Mouse (Mus musculus): ENCODE data around the gene Emc1. TPM values are rescaled to one million over a fixed set of nuclear protein-coding genes. Genes with fewer than 3 reads are reported as not detected.
A peak's percentile ranks its signal among the peaks of the same experiment; 100 is the strongest.

Gene Emc1
- 28.6 and 29.8 TPM in 2 replicates for polyA plus RNA-seq (2012; ENCODE audit: insufficient read depth, insufficient read length, missing spikeins)

DNA sequence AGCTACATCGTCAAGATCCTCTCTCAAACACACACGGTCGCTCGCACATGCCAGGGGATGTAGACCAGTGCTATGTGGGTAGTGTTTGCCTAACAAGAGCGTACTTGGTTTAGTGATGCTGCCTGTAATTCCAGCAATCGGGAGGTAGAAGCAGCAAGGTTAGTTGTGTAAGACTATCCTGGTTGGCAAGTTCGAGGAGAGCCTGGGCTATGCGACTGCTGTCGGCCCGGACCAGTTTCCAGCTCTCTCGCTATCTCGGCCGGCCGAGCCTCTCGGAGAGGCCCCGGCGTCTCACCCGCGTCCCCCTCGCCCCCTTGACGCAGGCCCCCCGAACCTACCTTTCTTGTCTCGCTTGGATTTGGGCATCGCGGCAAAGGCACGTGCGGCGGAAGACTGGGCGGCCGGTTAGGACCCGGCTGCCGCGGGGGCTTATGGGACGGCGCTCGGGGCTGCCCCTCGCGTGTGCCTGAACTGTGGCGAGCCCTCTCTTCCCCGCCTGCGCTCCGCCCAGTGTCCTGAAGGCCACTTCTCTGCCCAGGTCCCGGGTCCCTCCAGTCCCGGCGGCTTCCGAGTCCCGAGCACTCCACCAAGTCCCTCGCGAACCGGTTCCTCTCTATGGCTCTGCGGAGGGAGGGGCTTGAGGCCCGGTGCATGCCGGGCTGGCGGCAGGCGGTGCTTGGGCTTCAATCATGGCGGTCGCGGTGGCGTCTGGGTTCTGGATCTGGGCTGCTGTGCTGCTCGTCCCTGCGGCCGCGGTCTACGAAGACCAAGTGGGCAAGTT is at the start of gene Emc1, which contains the start of the genes Mrto4 and Ubr4:
Emc1 (plus strand) TSS at position 657 of the 781 bp plus-strand sequence.
Mrto4 (minus strand) TSS at position 646 of the 781 bp plus-strand sequence.
Ubr4 (plus strand) TSS at position 679 of the 781 bp plus-strand sequence.
- no peak for TF ChIP-seq POLR2A (IDR thresholded peaks at IDR 0.05; ENCODE audit: borderline replicate concordance, low read depth, low read length)
- TF ChIP-seq CTCF (IDR thresholded peaks at IDR 0.05; ENCODE audit: low read depth, low read length): no peak
- Histone ChIP-seq H3K27ac (ENCODE audit: insufficient read depth, low read depth, low read length) (peak within 1 kb of the TSS; percentile 97), H3K4me1 (ENCODE audit: control insufficient read depth, insufficient read depth, low read length) (peaks cover 4% of the 10 kb centered on the region), H3K4me3 (ENCODE audit: insufficient read depth, low read length) (peak within 1 kb of the TSS; percentile 99)

DNA sequence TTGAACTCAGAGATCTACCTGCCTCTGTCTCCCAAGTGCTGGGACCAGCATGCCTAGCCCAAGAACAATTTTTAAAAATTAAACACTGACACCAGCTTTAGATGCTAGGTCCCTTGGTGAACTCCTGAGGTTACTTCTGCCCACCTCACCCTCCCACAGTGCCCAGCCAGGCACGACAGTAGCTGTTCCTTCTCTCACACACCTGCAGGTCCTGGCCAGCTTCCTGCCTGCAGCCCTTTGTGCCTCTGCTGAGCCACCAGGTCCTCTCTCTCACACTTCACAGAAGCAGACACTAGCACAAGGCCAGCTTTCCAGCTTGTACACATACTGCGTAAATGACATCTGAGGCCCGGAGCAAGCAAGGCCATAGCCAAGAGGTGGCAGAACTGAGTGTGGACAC is 46.9 kb upstream of the Emc1 start:
- H3K4me3 ChIP-seq (ENCODE audit: insufficient read depth, low read length): no peak overlapping the region
- H3K4me1 ChIP-seq (ENCODE audit: control insufficient read depth, insufficient read depth, low read length): peaks cover 21% of the 10 kb centered on the region
- H3K27ac ChIP-seq (ENCODE audit: insufficient read depth, low read depth, low read length): no peak overlapping the region
- no peak for TF ChIP-seq POLR2A (IDR thresholded peaks at IDR 0.05; ENCODE audit: borderline replicate concordance, low read depth, low read length)
- TF ChIP-seq CTCF (IDR thresholded peaks at IDR 0.05; ENCODE audit: low read depth, low read length): no peak

DNA sequence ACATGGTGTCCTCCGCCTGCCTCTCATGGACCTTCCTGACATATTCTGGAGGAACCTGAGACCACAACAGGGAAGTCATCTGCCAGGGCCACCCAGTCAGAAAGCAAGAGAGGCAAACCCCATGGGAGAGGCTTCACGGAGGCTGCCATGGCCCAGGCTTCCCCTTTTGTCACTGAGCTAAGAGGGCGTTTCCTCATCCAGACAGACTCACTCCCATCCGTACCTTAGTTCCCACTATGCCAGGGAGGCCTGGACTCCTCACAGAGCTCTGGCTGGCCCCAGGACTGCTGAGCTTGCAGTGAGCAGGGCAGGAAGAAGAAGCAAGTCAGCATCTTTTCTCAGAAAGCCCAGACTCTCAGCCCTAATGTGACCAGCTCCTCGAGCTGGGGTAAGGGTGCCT is 44.5 kb upstream of the Emc1 start:
- peaks cover 26% of the 10 kb centered on the region for H3K4me1 ChIP-seq (ENCODE audit: control insufficient read depth, insufficient read depth, low read length)

DNA sequence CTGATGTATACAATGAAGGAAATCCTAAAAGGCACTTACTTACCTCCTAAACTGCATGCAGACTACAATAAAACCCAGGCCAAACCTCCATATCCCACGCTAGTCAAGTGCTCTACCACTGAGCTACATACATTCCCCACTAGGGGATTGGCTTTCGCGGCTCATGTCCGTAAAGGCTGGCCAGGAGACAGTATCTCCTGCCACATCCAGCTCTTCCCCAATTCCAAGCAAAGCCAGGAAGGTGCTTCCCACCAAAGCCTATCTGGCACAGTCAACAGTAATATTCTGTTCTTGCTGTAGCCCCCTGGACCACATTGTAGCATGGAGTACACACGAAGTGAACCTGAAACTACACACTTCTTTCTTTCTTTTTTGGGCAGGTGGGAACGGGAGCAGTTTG is 42.7 kb upstream of the Emc1 start:
- peaks cover 26% of the 10 kb centered on the region for H3K4me1 ChIP-seq (ENCODE audit: control insufficient read depth, insufficient read depth, low read length)
- TF ChIP-seq CTCF (IDR thresholded peaks at IDR 0.05; ENCODE audit: low read depth, low read length) (no peak), POLR2A (IDR thresholded peaks at IDR 0.05; ENCODE audit: borderline replicate concordance, low read depth, low read length) (no peak)
- H3K4me3 ChIP-seq (ENCODE audit: insufficient read depth, low read length): peak overlapping the region; percentile 85
- no peak overlapping the region for H3K27ac ChIP-seq (ENCODE audit: insufficient read depth, low read depth, low read length)

More for the DNA sequence above, 44.5 kb upstream of the Emc1 start:
- TF ChIP-seq POLR2A (IDR thresholded peaks at IDR 0.05; ENCODE audit: borderline replicate concordance, low read depth, low read length): no peak
- TF ChIP-seq CTCF (IDR thresholded peaks at IDR 0.05; ENCODE audit: low read depth, low read length): no peak
- Histone ChIP-seq H3K27ac (ENCODE audit: insufficient read depth, low read depth, low read length) (peak overlapping the region; percentile 69), H3K4me3 (ENCODE audit: insufficient read depth, low read length) (0 out of 2 replicates have a peak overlapping the region, but pooled peaks have one; percentile 4)

DNA sequence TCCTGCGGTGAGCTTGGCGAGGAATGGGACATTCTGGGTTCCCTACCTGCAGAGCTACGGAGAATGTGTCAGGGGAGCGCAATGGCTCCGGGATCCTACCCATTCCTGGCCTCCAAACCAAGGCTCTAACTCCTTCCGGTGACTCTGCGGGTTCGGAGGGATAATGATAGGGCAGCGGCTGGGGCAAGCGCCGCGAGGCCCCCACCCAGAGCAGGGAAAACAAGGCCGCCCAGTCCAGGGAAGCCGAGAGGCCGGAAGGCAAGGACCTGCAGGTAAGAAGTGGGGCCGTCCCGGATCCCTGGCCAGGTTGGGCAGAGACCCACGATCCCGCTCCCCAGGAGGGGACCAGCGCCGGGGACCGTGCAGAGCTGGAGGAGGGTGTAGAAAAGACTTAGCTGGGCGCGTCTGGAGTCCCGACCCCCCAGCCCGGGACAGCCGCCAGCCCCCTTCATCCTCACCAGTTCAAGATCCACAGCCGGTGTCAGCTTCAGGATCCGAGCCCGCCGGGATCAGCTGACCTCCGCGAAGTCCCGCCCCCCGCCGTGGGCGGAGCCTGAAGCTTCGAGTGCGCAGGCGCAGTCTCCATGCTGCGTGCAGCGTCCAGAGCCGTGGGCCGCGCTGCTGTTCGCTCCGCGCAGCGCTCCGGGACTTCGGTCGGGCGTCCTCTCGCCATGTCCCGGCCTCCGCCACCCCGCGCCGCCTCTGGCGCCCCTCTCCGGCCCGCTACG is 42.1 kb upstream of the Emc1 start, which contains the start of the genes Pqlc2 and Akr7a5:
Pqlc2 (minus strand) TSS at position 538 of the 728 bp plus-strand sequence.
Akr7a5 (plus strand) TSS at position 574 of the 728 bp plus-strand sequence.
- peak within 1 kb of the TSS; percentile 85 for H3K4me3 ChIP-seq (ENCODE audit: insufficient read depth, low read length)
- no peak for TF ChIP-seq CTCF (IDR thresholded peaks at IDR 0.05; ENCODE audit: low read depth, low read length)
- TF ChIP-seq POLR2A (IDR thresholded peaks at IDR 0.05; ENCODE audit: borderline replicate concordance, low read depth, low read length): peak; percentile 67; the same call in 1 of the 2 replicates
- H3K4me1 ChIP-seq (ENCODE audit: control insufficient read depth, insufficient read depth, low read length): peaks cover 26% of the 10 kb centered on the region
- peak within 1 kb of the TSS; percentile 28 for H3K27ac ChIP-seq (ENCODE audit: insufficient read depth, low read depth, low read length)

DNA sequence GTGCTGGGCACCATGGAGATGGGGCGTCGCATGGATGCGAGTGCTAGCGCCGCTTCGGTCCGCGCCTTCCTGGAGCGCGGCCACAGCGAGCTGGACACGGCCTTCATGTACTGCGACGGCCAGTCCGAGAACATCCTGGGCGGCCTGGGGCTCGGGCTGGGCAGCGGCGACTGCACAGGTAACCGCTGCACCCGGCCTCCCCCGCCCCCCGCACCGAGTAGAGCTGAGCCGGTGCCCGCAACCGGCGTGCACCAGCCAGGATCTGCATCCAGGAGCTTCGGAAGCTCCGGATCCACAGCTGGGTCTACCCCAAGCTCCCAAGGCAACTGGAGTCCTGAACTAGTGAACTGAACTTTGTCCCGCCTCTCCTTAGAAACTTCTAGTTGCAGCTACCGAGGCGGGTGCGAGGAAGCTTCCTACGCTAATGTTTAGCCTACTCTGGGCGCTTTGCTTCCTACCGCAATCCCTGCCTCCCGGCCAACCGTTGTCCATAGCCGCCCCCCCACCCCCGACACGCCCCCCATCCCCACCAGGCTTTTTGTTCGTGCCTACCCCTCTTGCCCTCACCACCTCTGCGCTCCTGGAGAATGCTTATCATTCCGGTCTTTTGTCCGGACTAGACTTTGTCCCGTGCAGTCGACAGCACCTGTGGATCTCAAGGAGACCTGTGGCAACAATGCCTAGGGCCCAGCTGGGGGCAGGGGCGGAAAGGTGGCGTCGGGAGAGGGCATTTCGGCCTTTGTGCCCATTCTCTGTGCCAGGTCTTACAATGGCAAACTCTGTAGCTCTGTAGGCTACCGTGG is 41.3 kb upstream of the Emc1 start:
- TF ChIP-seq POLR2A (IDR thresholded peaks at IDR 0.05; ENCODE audit: borderline replicate concordance, low read depth, low read length): no peak
- no peak for TF ChIP-seq CTCF (IDR thresholded peaks at IDR 0.05; ENCODE audit: low read depth, low read length)
- H3K27ac ChIP-seq (ENCODE audit: insufficient read depth, low read depth, low read length): peak overlapping the region; percentile 28
- H3K4me3 ChIP-seq (ENCODE audit: insufficient read depth, low read length): peak overlapping the region; percentile 85
- H3K4me1 ChIP-seq (ENCODE audit: control insufficient read depth, insufficient read depth, low read length): peaks cover 26% of the 10 kb centered on the region

DNA sequence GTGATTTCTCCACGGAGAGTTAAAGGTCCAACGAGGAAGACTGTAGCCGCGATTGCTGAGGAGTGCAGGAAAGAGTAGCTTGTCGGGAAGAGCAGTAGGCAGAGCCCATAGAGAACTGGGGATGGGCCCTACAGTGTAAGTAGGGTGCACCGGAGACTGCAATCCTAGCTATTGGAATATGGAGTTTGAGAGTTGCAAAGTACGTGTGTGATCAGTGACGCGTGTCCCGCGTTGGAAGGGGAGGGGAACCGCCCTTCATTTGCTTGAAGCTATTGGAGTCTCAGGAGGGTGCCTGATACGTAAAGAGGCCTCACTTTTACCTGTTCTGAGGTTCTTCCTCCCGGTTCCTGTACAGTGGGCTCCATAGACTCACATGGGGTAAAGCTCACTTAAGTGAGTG is 40.7 kb upstream of the Emc1 start:
- H3K27ac ChIP-seq (ENCODE audit: insufficient read depth, low read depth, low read length): no peak overlapping the region
- H3K4me1 ChIP-seq (ENCODE audit: control insufficient read depth, insufficient read depth, low read length): peaks cover 29% of the 10 kb centered on the region
- TF ChIP-seq POLR2A (IDR thresholded peaks at IDR 0.05; ENCODE audit: borderline replicate concordance, low read depth, low read length) (no peak), CTCF (IDR thresholded peaks at IDR 0.05; ENCODE audit: low read depth, low read length) (no peak)
- H3K4me3 ChIP-seq (ENCODE audit: insufficient read depth, low read length): peak overlapping the region; percentile 85

DNA sequence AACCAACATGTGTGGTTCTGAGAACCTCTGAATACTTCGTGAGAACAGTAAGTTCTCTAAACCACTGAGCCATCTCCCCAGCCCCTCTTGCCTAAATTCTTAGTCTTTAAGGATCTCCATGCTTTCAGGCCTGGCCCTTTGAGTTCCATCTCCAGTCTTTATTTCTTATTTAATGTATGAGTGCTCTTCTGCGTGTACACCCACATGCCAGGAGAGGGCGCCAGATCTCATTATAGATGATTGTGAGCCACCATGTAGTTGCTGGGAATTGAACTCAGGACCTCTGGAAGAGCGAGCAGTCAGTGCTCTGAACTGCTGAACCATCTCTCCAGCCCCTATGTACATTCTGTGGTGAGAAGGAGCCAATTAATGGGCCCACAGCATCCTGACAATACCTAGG is 39.8 kb upstream of the Emc1 start:
- Histone ChIP-seq H3K4me3 (ENCODE audit: insufficient read depth, low read length) (no peak overlapping the region), H3K4me1 (ENCODE audit: control insufficient read depth, insufficient read depth, low read length) (peaks cover 33% of the 10 kb centered on the region), H3K27ac (ENCODE audit: insufficient read depth, low read depth, low read length) (no peak overlapping the region)
- TF ChIP-seq POLR2A (IDR thresholded peaks at IDR 0.05; ENCODE audit: borderline replicate concordance, low read depth, low read length) (no peak), CTCF (IDR thresholded peaks at IDR 0.05; ENCODE audit: low read depth, low read length) (0 out of 2 replicates have a peak, but pooled peaks have one; percentile 17)

DNA sequence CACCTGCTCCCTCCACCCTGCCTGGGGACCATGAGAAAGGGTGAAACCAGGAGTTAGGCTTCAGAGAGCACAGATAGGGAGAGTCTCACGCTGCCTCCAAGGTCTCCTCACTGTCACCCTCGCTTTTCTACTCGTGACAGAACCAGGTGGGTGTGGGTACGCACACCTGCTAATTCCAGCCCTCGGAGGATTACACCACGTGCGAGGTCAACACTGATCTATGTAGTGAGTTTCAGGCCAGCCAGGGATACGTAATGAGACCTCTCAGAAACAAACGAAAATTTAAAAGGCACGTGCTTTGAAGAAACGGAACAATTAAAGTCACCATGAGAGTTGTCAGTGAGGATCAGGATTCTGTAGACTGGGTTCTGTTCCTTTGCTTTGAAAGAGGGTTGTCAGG is 33.9 kb upstream of the Emc1 start:
- TF ChIP-seq CTCF (IDR thresholded peaks at IDR 0.05; ENCODE audit: low read depth, low read length) (no peak), POLR2A (IDR thresholded peaks at IDR 0.05; ENCODE audit: borderline replicate concordance, low read depth, low read length) (no peak)

More for the DNA sequence above, 33.9 kb upstream of the Emc1 start:
- Histone ChIP-seq H3K27ac (ENCODE audit: insufficient read depth, low read depth, low read length) (no peak overlapping the region), H3K4me1 (ENCODE audit: control insufficient read depth, insufficient read depth, low read length) (peaks cover 9% of the 10 kb centered on the region), H3K4me3 (ENCODE audit: insufficient read depth, low read length) (no peak overlapping the region)

Data from bone marrow macrophage, adult 2 months (primary cell).